Mouse (Mus musculus) stomach, postnatal 0 days (tissue): ENCODE data around the gene Gm5105. TPM values are rescaled to one million over a fixed set of nuclear protein-coding genes. Genes with fewer than 3 reads are reported as not detected.

ENCODE experiments used
- ATAC-seq: fragments of 200-750 bp; cut with Nextera tagmentation; 2 replicates; pipeline ENCODE4 v1.8.0; 2017; ENCODE audit not compliant: low FRiP score, low TSS enrichment
- DNase-seq: peaks from one replicate; pipeline ENCODE4 v3.0.0-alpha.2; 2016; ENCODE audit warnings: low spot score
- H3K27ac ChIP-seq: fragments of 300-500 bp; sonication (generic); replicated peaks from 2 replicates; pipeline ENCODE4 v1.5.1; 2014; ENCODE audit warnings: mild to moderate bottlenecking, control low read depth
- H3K27me3 ChIP-seq: fragments of 300-500 bp; sonication (generic); 2 replicates; pipeline ENCODE4 v1.6.1; 2014; ENCODE audit warnings: low read length; ENCODE audit not compliant: control insufficient read depth, insufficient read depth
- H3K36me3 ChIP-seq: fragments of 300-500 bp; sonication (generic); 2 replicates; pipeline ENCODE4 v1.6.1; 2014; ENCODE audit warnings: low read length, mixed read lengths; ENCODE audit not compliant: control insufficient read depth, insufficient read depth
- H3K4me1 ChIP-seq: fragments of 300-500 bp; sonication (generic); replicated peaks from 2 replicates; pipeline ENCODE4 v1.6.1; 2014; ENCODE audit warnings: antibody characterized with exemption; ENCODE audit not compliant: control insufficient read depth, insufficient read depth
- H3K4me2 ChIP-seq: fragments of 300-500 bp; sonication (generic); replicated peaks from 2 replicates; pipeline ENCODE4 v1.6.1; 2014; ENCODE audit warnings: low read depth, mild to moderate bottlenecking, control low read depth, moderate library complexity
- H3K4me3 ChIP-seq: fragments of 300-500 bp; sonication (generic); 2 replicates; pipeline ENCODE4 v1.5.1; 2014; ENCODE audit warnings: low read depth, low read length, control low read depth
- H3K9ac ChIP-seq: fragments of 300-500 bp; sonication (generic); 2 replicates; pipeline ENCODE4 v1.6.1; 2014; ENCODE audit warnings: mild to moderate bottlenecking, low read length, control low read depth, mixed read lengths
- H3K9me3 ChIP-seq: fragments of 300-500 bp; sonication (generic); 2 replicates; pipeline ENCODE4 v1.6.1; 2016; ENCODE audit warnings: low read length; ENCODE audit not compliant: control insufficient read depth
- CTCF ChIP-seq: IDR thresholded peaks from 2 replicates; pipeline ENCODE4 v1.5.1; 2016; ENCODE audit warnings: antibody characterized with exemption, low read depth, mild to moderate bottlenecking, moderate library complexity
- EP300 ChIP-seq: optimal IDR thresholded peaks from 2 replicates; pipeline ENCODE3; 2016; ENCODE audit warnings: antibody characterized with exemption
- WGBS: fragments of 180-500 bp; shearing (Covaris S2); extraction: QIAGEN DNeasy Blood & Tissue Kit; methylation state at CpG from one replicate; pipeline ENCODE4 v1.1.7; 2014; 5-methylcytosine and 5-hydroxymethylcytosine counted together
- polyA plus RNA-seq: library from polyadenylated mRNA; unstranded; fragments of >200 nt; fragmentation: Nextera tagmentation; extraction: Ambion mirVana; gene quantifications from 2 replicates; pipeline ENCODE4 v1.2.1, GENCODE M21; 2015

Gm5105 gene
- polyA plus RNA-seq, 1 experiment from 2014 or later, result not detected

DNA sequence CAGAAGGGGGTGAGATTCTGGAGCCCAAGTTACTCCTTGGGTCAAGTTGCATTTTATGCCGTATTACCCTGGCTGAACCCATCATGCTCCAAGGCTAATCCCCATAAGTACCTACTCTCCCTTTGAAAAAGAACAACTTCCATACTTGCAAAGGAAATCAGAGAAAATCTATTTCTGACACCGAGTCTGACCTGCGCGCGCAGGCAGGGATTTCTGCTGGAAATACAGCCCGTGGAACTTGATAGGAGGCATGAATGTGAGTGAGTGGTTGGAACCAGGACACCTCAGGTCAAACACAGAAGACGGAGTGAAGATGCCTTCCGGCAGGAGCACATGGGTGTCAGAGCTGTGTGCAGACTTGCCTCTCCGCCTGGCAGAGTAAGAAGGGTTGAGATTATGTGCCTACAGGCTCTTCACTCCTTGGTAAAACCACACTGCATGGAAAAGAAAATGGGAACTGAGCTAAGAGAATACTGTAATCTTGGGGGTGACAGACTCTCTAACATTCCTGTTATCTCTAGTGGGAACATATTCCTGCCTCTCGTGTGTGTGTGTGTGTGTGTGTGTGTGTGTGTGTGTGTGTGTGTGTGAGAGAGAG is 4.4 kb upstream of the Gm5105 start:
- H3K27ac ChIP-seq, result no peak overlapping the region
- H3K36me3 ChIP-seq, result no peaks in the 10 kb centered on the region
- H3K4me1 ChIP-seq, result no peaks in the 10 kb centered on the region
- TF ChIP-seq CTCF (no peak), EP300 (no peak)
- H3K27me3 ChIP-seq, result no peaks in the 10 kb centered on the region
- H3K4me2 ChIP-seq, result no peak overlapping the region
- no peak overlapping the region for H3K9ac ChIP-seq
- DNase-seq (no peak), ATAC-seq (no peak)
- H3K4me3 ChIP-seq, result no peak overlapping the region
- WGBS, result 70% methylated on average over 10 of the region's 10 CpGs
- H3K9me3 ChIP-seq, result no peaks in the 10 kb centered on the region

DNA sequence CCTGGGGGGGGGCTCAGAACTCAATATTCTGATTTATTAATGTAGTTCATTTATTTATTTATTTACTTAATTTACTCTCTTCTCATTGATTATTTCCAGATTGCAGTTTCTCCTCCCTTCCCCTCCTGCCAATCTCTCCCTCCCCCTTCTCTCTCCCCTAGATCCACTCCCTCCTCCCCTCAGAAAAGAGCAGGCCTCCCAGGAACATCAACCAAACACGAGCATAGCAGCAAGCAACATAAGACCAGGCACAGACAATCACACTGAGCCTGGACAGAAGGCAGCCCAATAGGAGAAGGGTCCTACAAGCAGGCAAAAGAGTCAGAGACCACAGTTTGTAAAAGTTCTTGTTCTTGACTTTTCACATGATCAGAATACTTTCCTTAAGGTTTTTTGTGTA is 3.8 kb upstream of the Gm5105 start:
- WGBS, result 44% methylated on average over 1 of the region's 1 CpGs
- H3K36me3 ChIP-seq, result no peaks in the 10 kb centered on the region
- no peaks in the 10 kb centered on the region for H3K4me1 ChIP-seq
- no peak overlapping the region for H3K4me3 ChIP-seq
- H3K27ac ChIP-seq, result no peak overlapping the region
- TF ChIP-seq CTCF, result no peak
- ATAC-seq (no peak), DNase-seq (no peak)
- no peaks in the 10 kb centered on the region for H3K9me3 ChIP-seq
- H3K9ac ChIP-seq, result no peak overlapping the region
- no peaks in the 10 kb centered on the region for H3K27me3 ChIP-seq
- H3K4me2 ChIP-seq, result no peak overlapping the region

DNA sequence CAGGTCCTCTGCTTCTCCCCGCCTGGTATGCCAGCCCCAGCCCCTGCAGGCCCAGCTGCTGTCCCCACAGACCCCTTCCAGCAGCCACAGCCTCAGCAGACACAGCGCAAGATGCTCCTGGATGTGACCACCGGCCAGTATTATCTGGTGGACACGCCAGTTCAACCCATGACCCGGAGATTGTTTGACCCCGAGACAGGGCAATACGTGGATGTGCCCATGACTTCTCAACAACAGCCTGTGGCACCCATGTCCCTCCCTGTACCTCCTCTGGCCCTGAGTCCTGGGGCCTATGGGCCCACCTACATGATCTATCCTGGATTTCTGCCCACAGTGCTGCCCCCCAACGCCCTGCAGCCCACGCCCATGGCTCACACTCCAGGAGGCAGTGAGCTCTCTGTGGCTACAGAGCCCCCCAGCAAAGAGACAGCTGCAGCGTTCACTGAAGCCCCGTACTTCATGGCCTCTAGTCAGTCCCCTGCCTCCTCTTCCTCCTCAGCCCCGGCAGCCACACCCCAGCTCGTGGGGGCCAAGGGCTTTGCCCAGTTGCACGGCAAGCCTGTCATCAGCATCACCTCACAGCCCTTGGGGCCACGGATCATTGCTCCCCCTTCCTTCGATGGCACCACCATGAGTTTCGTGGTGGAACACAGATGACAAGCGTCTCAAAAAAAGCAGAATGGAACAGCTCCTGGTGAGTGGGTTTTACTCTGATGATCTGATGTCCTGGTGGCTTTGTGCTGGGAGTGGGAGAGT is 2.7 kb upstream of the Gm5105 start:
- Histone ChIP-seq H3K36me3 (no peaks in the 10 kb centered on the region), H3K4me1 (no peaks in the 10 kb centered on the region), H3K27me3 (no peaks in the 10 kb centered on the region)

DNA sequence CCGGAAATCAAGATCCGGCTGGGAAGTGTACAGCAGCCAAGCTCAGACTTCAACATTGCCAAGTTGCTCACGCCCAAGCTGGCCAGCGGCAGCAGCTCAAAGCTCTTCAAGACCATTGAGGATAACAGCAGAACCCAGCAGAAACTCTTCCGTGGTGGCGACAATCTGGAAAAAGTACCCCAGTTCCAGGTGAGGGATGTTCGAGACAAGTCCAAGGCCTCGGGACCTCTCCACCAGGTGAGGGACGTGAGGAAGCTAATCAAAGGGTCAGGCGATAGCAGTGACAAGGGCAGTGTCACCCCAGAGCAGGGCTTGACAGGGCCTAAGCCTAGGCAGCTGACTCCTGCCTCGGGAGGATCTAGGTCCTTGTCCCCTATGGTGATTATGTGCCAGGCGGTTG is 915 bp upstream of the Gm5105 start:
- DNase-seq (no peak), ATAC-seq (no peak)
- Histone ChIP-seq H3K4me1 (no peaks in the 10 kb centered on the region), H3K4me3 (no peak overlapping the region), H3K9me3 (no peaks in the 10 kb centered on the region), H3K9ac (no peak overlapping the region), H3K36me3 (no peaks in the 10 kb centered on the region), H3K4me2 (no peak overlapping the region), H3K27ac (no peak overlapping the region), H3K27me3 (no peaks in the 10 kb centered on the region)
- no peak for TF ChIP-seq CTCF
- TF ChIP-seq EP300, result no peak
- 93% methylated on average over 12 of the region's 12 CpGs for WGBS

More for the DNA sequence above, 2.7 kb upstream of the Gm5105 start:
- no peak for TF ChIP-seq EP300
- TF ChIP-seq CTCF, result no peak
- Histone ChIP-seq H3K9ac (no peak overlapping the region), H3K4me2 (no peak overlapping the region), H3K9me3 (no peaks in the 10 kb centered on the region), H3K4me3 (no peak overlapping the region), H3K27ac (no peak overlapping the region)
- no peak for DNase-seq
- no peak for ATAC-seq
- WGBS, result 80% methylated on average over 18 of the region's 18 CpGs

DNA sequence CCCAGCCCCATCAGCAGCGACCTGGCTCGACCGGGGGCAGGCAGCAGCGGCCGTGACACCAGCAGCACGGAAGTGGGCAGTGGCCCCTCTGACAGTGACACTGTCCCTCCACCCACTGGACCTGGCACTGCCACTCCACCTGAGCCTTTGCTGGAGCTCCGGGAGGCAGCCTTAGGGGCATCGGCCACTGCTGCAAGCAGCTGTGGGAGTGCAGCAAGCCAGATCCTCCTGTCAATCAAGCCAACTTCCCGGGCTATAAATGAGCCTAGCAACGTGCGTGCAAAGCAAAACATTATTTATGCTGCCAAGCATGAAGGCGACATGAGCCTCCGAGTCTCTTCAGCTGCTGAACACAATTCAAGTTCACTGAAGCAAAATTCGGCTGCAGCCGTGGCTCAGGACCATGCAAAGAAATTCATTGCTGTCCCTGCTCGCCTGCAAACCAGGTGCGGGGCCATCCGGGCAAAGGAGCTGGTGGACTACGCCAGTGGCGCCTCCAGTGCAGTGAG is 786 bp downstream of the Gm5105 start:
- TF ChIP-seq EP300, result no peak
- no peak for TF ChIP-seq CTCF

DNA sequence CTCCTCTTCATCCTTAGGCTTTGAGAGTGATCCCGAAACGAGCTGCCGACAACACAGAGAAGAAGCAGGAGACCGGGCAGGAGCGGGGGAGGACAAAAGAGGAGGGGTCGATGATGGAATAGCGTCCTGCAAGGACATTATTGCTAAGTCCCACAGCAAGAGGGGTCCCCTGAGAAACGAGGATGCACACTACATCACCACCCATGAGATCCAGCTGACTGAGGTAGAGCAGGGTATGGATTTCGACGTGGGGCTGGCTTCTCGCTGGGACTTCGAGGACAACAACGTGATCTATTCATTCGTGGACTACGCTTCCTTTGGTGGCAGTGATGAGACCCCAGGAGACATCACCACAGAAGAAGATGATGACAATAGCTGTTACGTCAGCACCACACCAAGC is 1.3 kb downstream of the Gm5105 start:
- no peaks in the 10 kb centered on the region for H3K27me3 ChIP-seq

More for the DNA sequence above, 786 bp downstream of the Gm5105 start:
- DNase-seq (no peak), ATAC-seq (no peak)
- no peaks in the 10 kb centered on the region for H3K9me3 ChIP-seq
- H3K4me1 ChIP-seq, result no peaks in the 10 kb centered on the region
- H3K36me3 ChIP-seq, result no peaks in the 10 kb centered on the region
- H3K9ac ChIP-seq, result no peak overlapping the region
- H3K4me3 ChIP-seq, result no peak overlapping the region
- no peak overlapping the region for H3K27ac ChIP-seq
- H3K27me3 ChIP-seq, result no peaks in the 10 kb centered on the region
- H3K4me2 ChIP-seq, result no peak overlapping the region
- 81% methylated on average over 20 of the region's 20 CpGs for WGBS

More for the DNA sequence above, 1.3 kb downstream of the Gm5105 start:
- TF ChIP-seq CTCF, result no peak
- no peak for TF ChIP-seq EP300
- H3K9me3 ChIP-seq, result no peaks in the 10 kb centered on the region
- 92% methylated on average over 16 of the region's 16 CpGs for WGBS
- no peak overlapping the region for H3K27ac ChIP-seq
- H3K36me3 ChIP-seq, result no peaks in the 10 kb centered on the region
- ATAC-seq (no peak), DNase-seq (no peak)
- H3K4me2 ChIP-seq, result no peak overlapping the region
- no peaks in the 10 kb centered on the region for H3K4me1 ChIP-seq
- no peak overlapping the region for H3K4me3 ChIP-seq
- no peak overlapping the region for H3K9ac ChIP-seq
